Mouse (Mus musculus): ENCODE measurements around the gene Jund.

DNA sequence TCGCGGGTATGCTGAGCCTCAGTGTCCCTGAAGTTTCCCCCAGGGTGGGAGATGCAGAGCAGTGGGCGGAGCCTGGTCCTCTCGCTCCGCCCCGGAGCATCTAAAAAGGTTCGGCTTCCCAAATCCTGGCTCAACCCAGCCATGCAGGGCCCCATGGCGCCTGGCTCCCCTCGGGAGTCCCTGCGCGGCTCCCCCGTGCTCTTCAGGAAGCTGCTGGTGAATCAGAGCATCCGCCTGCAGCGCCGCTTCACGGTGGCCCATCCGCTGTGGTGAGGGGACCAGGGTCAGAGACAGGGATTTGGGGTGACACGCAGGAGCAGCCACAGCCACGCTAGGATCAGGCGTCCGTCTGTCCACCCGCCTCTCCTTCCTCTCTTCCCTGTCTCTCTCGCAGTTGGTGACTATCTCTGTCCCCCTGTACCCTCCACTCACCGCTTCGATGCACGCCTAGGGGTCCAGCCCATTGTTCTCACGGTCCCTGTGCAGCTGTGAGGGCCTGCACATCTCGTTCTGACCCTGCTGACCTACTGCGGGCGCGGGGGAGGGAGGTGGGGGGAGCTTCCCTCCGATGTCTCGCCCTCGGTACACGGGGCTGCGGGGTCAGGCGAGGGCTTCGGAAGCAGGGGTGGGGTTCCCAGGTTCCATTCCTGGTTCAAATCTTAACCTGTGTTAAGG, 44.4 kb downstream of the Jund start:
- TF ChIP-seq CTCF (IDR thresholded peaks at IDR 0.05; ENCODE audit: low read depth) (no peak), EP300 (IDR thresholded peaks at IDR 0.05; ENCODE audit: low read depth) (no peak; the same call in 1 of the 2 replicates)
